Mouse (Mus musculus): ENCODE measurements around the gene Epha1.
A peak's percentile ranks its signal among the peaks of the same experiment; 100 is the strongest.

Epha1 gene

GRCm38 (mm10) chr6:42373669-42374430, 782 bp upstream of the Epha1 start:
- no peak for DNase-seq

GRCm38 (mm10) chr6:42372421-42372815, 650 bp downstream of the Epha1 start:
- DNase-seq = no peak

GRCm38 (mm10) chr6:42372001-42372400, 1.1 kb downstream of the Epha1 start:
- DNase-seq = no peak

- no peak for DNase-seq
These were observed 2.3 kb downstream of the Epha1 start for GRCm38 (mm10) chr6:42370630-42371363.

- DNase-seq = peak; percentile 53
These were observed 3.2 kb downstream of the Epha1 start for GRCm38 (mm10) chr6:42369870-42370269.

- no peak for DNase-seq
These were observed 7.9 kb downstream of the Epha1 start for GRCm38 (mm10) chr6:42365215-42365614.

- no peak for DNase-seq
These were observed 8.5 kb downstream of the Epha1 start for GRCm38 (mm10) chr6:42364607-42365006.

- no peak for DNase-seq
These were observed 9.0 kb downstream of the Epha1 start for GRCm38 (mm10) chr6:42364066-42364465.

GRCm38 (mm10) chr6:42362974-42363373, 10.1 kb downstream of the Epha1 start:
- DNase-seq = no peak

- no peak for DNase-seq
These were observed 10.6 kb downstream of the Epha1 start for GRCm38 (mm10) chr6:42362497-42362896.

- no peak for DNase-seq
These were observed 11.0 kb downstream of the Epha1 start for GRCm38 (mm10) chr6:42362074-42362473.

- DNase-seq = no peak
These were observed 11.8 kb downstream of the Epha1 start for GRCm38 (mm10) chr6:42361041-42361895.

GRCm38 (mm10) chr6:42360231-42360840, 12.7 kb downstream of the Epha1 start:
- DNase-seq = no peak

GRCm38 (mm10) chr6:42359364-42360147, 13.5 kb downstream of the Epha1 start:
- no peak for DNase-seq

- no peak for DNase-seq
These were observed 14.2 kb downstream of the Epha1 start for GRCm38 (mm10) chr6:42358901-42359300.

GRCm38 (mm10) chr6:42357901-42358300, 15.2 kb downstream of the Epha1 start:
- no peak for DNase-seq

- DNase-seq = no peak
These were observed 16.2 kb downstream of the Epha1 start for GRCm38 (mm10) chr6:42356913-42357312.

- no peak for DNase-seq
These were observed 17.1 kb downstream of the Epha1 start for GRCm38 (mm10) chr6:42355794-42356600.

- no peak for DNase-seq
These were observed 17.7 kb downstream of the Epha1 start for GRCm38 (mm10) chr6:42355366-42355765.

- DNase-seq = no peak
These were observed 18.7 kb downstream of the Epha1 start for GRCm38 (mm10) chr6:42354076-42355019.
